ENCODE assay signal across 17 mouse cellular contexts in the genomic region with DNA sequence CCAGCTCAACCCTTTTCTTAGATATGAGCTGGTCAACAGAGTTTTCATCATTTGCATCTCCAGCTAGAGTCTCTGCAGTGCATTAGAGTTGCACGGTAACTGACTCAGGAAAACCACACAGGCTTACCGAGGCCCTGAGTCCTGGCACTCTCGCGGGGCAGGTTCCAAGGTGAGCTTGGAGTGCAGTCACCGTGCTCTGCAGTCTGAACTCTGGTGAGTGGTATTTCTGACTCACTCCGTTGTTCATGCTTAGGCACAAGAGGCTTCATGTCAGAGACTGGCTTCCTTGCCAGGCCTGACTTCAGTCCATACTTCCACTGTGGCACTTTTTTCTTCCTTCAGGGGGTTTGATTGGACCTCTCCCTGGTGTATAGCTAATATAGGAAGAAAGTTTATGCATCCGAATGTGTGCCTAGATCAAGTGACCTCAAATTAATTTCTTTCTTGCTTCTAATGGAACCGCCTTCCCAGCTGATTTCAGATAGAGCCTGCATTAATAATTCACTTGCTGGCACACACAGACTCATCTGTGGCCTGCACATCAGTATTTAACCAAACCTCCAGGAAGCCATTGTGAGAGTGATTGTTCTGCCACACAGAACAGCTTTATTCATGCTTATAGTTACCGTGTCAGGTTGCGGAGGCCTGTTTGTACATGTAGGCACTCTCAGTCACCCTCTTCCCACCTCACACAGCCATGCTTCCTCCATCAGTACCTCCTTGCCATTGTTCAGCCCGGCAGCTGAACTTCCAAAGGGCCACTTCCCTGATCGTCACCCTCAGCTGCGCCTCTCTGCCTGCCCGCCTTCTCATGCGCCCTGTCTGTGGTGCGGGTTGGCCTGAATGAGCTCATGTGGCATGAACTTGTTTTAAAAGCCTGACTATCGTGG. TPM values are rescaled to one million over a fixed set of nuclear protein-coding genes. Genes with fewer than 3 reads are reported as not detected.
DNase-seq lines count a peak whose midpoint lies in the region; ATAC-seq and TF ChIP-seq lines count a peak whose summit lies in the region.
"Had no signal": no experiment of that assay in that cellular context is flagged by ENCODE, and none has a peak within 500 bp of the region (broad histone marks: within the 10 kb centered on the region; RNA-seq: fewer than 3 reads in every experiment).

No protein-coding gene starts in this region.

- H3K36me3 ChIP-seq in embryonic facial prominence, embryonic 12.5 days = 0 out of 2 replicates have a peak, but pooled peaks cover 8% of the 10 kb centered on the region
- peaks cover 26% of the 10 kb centered on the region for H3K36me3 ChIP-seq in embryonic facial prominence, embryonic 10.5 days (replicated peaks)
- 0 out of 2 replicates have a peak, but pooled peaks cover 7% of the 10 kb centered on the region for H3K36me3 ChIP-seq in kidney, postnatal 0 days (ENCODE audit: insufficient read depth, low read length)
- H3K36me3 ChIP-seq in lung, postnatal 0 days (ENCODE audit: insufficient read depth, low read length) = no peaks in the 10 kb centered on the region; the same call in 1 of the 2 replicates

- no peaks in the 10 kb centered on the region for H3K9me3 ChIP-seq in embryonic facial prominence, embryonic 12.5 days
- no peaks in the 10 kb centered on the region for H3K9me3 ChIP-seq in embryonic facial prominence, embryonic 10.5 days
- H3K9me3 ChIP-seq in kidney, postnatal 0 days (replicated peaks; ENCODE audit: low read length) = no peaks in the 10 kb centered on the region
- no peaks in the 10 kb centered on the region for H3K9me3 ChIP-seq in lung, postnatal 0 days (ENCODE audit: low read length)
- H3K9me3 ChIP-seq: forebrain, embryonic 12.5 days; megakaryocyte, embryonic 14.5 days had no signal

- no peak overlapping the region for H3K9ac ChIP-seq in embryonic facial prominence, embryonic 12.5 days
- H3K9ac ChIP-seq in kidney, postnatal 0 days (ENCODE audit: low read depth, low read length) = no peak overlapping the region
- H3K9ac ChIP-seq in lung, postnatal 0 days (replicated peaks; ENCODE audit: low read depth) = no peak overlapping the region
- H3K9ac ChIP-seq: forebrain, embryonic 12.5 days; lung, embryonic 14.5 days had no signal

- 0 out of 2 replicates have a peak overlapping the region, but pooled peaks have one; percentile 46 for H3K27ac ChIP-seq in embryonic facial prominence, embryonic 12.5 days
- no peak overlapping the region for H3K27ac ChIP-seq in embryonic facial prominence, embryonic 10.5 days (replicated peaks)
- peak overlapping the region; percentile 68; the same call in 1 of the 2 replicates for H3K27ac ChIP-seq in kidney, postnatal 0 days
- no peak overlapping the region for H3K27ac ChIP-seq in lung, postnatal 0 days (ENCODE audit: low read length)
- H3K27ac ChIP-seq: forebrain, embryonic 12.5 days; heart, adult 2 months had no signal

- TF ChIP-seq EP300 in lung, postnatal 0 days (IDR thresholded peaks at IDR 0.05) = no peak

- H3K4me3 ChIP-seq in embryonic facial prominence, embryonic 12.5 days = no peak overlapping the region
- H3K4me3 ChIP-seq in embryonic facial prominence, embryonic 10.5 days = no peak overlapping the region
- no peak overlapping the region for H3K4me3 ChIP-seq in kidney, postnatal 0 days (replicated peaks; ENCODE audit: low read depth, low read length)
- H3K4me3 ChIP-seq in lung, postnatal 0 days (ENCODE audit: low read depth, low read length) = no peak overlapping the region
- H3K4me3 ChIP-seq: forebrain, embryonic 12.5 days; heart, adult 2 months; megakaryocyte, embryonic 14.5 days had no signal

- peaks cover 4% of the 10 kb centered on the region for H3K4me1 ChIP-seq in embryonic facial prominence, embryonic 12.5 days
- H3K4me1 ChIP-seq in embryonic facial prominence, embryonic 10.5 days = peaks cover 19% of the 10 kb centered on the region
- H3K4me1 ChIP-seq in kidney, postnatal 0 days (replicated peaks; ENCODE audit: insufficient read depth, low read length) = peaks cover 7% of the 10 kb centered on the region; the same call in 1 of the 2 replicates
- H3K4me1 ChIP-seq in lung, postnatal 0 days (ENCODE audit: insufficient read depth, low read depth, low read length) = no peaks in the 10 kb centered on the region

- no peak overlapping the region for H3K4me2 ChIP-seq in embryonic facial prominence, embryonic 12.5 days (replicated peaks)
- no peak overlapping the region for H3K4me2 ChIP-seq in kidney, postnatal 0 days (ENCODE audit: low read length)
- H3K4me2 ChIP-seq in lung, postnatal 0 days (replicated peaks; ENCODE audit: low read depth, low read length) = no peak overlapping the region
- H3K4me2 ChIP-seq: forebrain, embryonic 12.5 days; lung, embryonic 14.5 days had no signal

- DNase-seq in embryonic facial prominence, embryonic 10.5 days (ENCODE audit: low spot score) = no peak
- peak; percentile 11 to 20 for DNase-seq in kidney, adult 8-10 months
- no peak for DNase-seq in kidney, adult 18-20 months
- peak; percentile 70 for DNase-seq in 416B (ENCODE audit: low read depth)
- no peak for DNase-seq in kidney, postnatal 0 days (ENCODE audit: low spot score)
- DNase-seq in lung, postnatal 0 days (ENCODE audit: low spot score) = no peak
- no peak for DNase-seq in gastrocnemius, adult 18-20 months (ENCODE audit: low spot score)
- DNase-seq: adrenal gland, postnatal 14 days; cerebellum, adult 9-11 months; heart, adult 2 months; heart, postnatal 14 days; liver; lung, embryonic 14.5 days; thymus, postnatal 36 days had no signal

- no peak for ATAC-seq in embryonic facial prominence, embryonic 12.5 days (ENCODE audit: insufficient number of reproducible peaks, insufficient read depth, low FRiP score, low TSS enrichment)
- ATAC-seq in kidney, postnatal 0 days (replicated peaks; ENCODE audit: low FRiP score, low read depth) = no peak
- ATAC-seq in lung, postnatal 0 days = no peak

- no peak for TF ChIP-seq CTCF in kidney, postnatal 0 days (IDR thresholded peaks at IDR 0.05; ENCODE audit: low read depth)
- no peak for TF ChIP-seq CTCF in lung, postnatal 0 days (IDR thresholded peaks at IDR 0.05)

- WGBS in embryonic facial prominence, embryonic 12.5 days = 83% methylated on average over 17 of the region's 17 CpGs
- WGBS in embryonic facial prominence, embryonic 10.5 days = 88% methylated on average over 17 of the region's 17 CpGs
- WGBS in kidney, postnatal 0 days = 70% methylated on average over 17 of the region's 17 CpGs
- WGBS in lung, postnatal 0 days = 75% methylated on average over 17 of the region's 17 CpGs

- H3K27me3 ChIP-seq in embryonic facial prominence, embryonic 12.5 days = no peaks in the 10 kb centered on the region
- H3K27me3 ChIP-seq in embryonic facial prominence, embryonic 10.5 days (replicated peaks; ENCODE audit: low read depth, poor library complexity, severe bottlenecking) = no peaks in the 10 kb centered on the region
- H3K27me3 ChIP-seq in kidney, postnatal 0 days (ENCODE audit: insufficient read depth, low read length) = no peaks in the 10 kb centered on the region
- H3K27me3 ChIP-seq in lung, postnatal 0 days (replicated peaks; ENCODE audit: insufficient read depth, low read length) = no peaks in the 10 kb centered on the region
- H3K27me3 ChIP-seq: forebrain, embryonic 12.5 days had no signal

RNA-seq across cellular contexts. Expression of gene Has3, which starts 51.2 kb away (rescaled TPM):
- 0.22 and 0.54 TPM in 2 replicates for polyA plus RNA-seq in embryonic facial prominence, embryonic 12.5 days (2016; fragmentation: Nextera tagmentation; extraction: Ambion mirVana)
- 0.05 and 0.17 TPM in 2 replicates for polyA plus RNA-seq in embryonic facial prominence, embryonic 10.5 days (2016; fragmentation: Nextera tagmentation; extraction: Ambion mirVana)
- 0.41 and 0.54 TPM in 2 replicates for polyA plus RNA-seq in kidney, postnatal 0 days (2015; fragmentation: Nextera tagmentation; extraction: Ambion mirVana)
- polyA plus RNA-seq in lung, postnatal 0 days (2015; fragmentation: Nextera tagmentation; extraction: Ambion mirVana) = 0.13 and 0.32 TPM in 2 replicates
- under 1 TPM; 0.37 to 0.57 TPM for total RNA-seq in gastrocnemius, adult 18-20 months (2021)

Comparison
In these comparisons a context has a peak if more than half of its experiments do, and no peak if none do; other contexts are left out.
1. H3K27ac ChIP-seq: peak in embryonic facial prominence, embryonic 12.5 days (single experiment) and kidney, postnatal 0 days (single experiment); none in embryonic facial prominence, embryonic 10.5 days (single experiment) and lung, postnatal 0 days (single experiment).
2. DNase-seq: peak in kidney, adult 8-10 months (2 of 2) and 416B (single experiment); none in embryonic facial prominence, embryonic 10.5 days (single experiment), kidney, adult 18-20 months (single experiment), kidney, postnatal 0 days (single experiment), lung, postnatal 0 days (single experiment) and gastrocnemius, adult 18-20 months (single experiment).